Comparison of ENCODE assay signal across 11 mouse cellular contexts in the genomic region with DNA sequence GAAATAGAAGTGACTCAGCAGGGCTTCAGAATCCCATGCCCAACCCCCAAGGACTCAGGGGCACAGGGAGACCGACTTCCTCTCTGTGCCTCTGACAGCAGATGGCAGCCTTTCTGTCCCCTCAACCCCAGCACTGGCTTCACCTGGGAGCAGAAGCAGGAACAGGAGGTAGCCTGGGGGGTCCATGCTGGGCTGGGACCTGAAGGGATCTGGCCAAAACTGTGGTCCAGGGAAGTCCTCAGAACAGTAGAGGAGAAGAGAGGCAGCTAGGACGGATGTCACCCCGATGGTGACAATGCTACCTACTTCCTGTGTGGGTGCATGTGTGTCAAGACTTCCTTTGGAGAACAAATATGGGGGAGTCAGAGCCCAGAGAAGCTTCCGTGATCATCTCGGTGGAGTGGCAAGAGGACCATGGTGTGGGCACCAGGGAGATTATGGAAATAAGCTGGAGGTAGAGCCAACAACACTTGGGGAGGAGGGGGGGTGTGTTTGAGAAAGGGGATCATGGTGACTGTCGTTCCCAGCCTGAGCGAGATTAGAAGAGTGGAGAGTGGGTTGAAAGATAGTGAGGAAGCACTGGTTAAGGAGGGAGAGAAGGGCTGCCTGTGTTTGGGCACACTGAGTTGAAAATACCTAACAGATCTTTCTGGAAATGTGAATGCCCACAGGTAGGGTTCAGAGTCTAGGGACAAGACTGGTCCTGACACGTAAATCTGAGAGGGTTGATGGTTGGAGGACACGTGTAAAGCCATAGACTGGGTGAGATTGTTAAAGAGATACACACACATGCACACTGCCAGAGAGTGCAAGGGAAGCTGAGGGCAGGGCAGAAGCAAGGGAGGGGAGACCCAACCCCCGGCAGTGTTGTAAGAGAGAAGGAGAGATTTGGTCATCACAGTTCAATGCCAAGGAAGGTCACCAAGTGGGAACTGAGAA. TPM values are rescaled to one million over a fixed set of nuclear protein-coding genes. Genes with fewer than 3 reads are reported as not detected.
DNase-seq lines count a peak whose midpoint lies in the region; ATAC-seq and TF ChIP-seq lines count a peak whose summit lies in the region.
"Had no signal": no experiment of that assay in that cellular context is flagged by ENCODE, and none has a peak within 500 bp of the region (broad histone marks: within the 10 kb centered on the region; RNA-seq: fewer than 3 reads in every experiment).

A gene (minus strand): TSS at position 294 of the 939 bp plus-strand sequence.

- TF ChIP-seq CTCF in lung, postnatal 0 days (IDR thresholded peaks at IDR 0.05), result no peak

- TF ChIP-seq EP300 in lung, postnatal 0 days (IDR thresholded peaks at IDR 0.05), result no peak

- H3K27ac ChIP-seq in heart, embryonic 15.5 days, result peak within 1 kb of the TSS; percentile 44; the same call in 1 of the 2 replicates
- H3K27ac ChIP-seq in lung, postnatal 0 days (ENCODE audit: low read length), result peak within 1 kb of the TSS; percentile 40; the same call in 1 of the 2 replicates
- H3K27ac ChIP-seq: layer of hippocampus, adult 2 months had no signal

- H3K36me3 ChIP-seq in heart, embryonic 15.5 days, result no peaks in the 10 kb centered on the region
- no peaks in the 10 kb centered on the region for H3K36me3 ChIP-seq in lung, postnatal 0 days (ENCODE audit: insufficient read depth, low read length)

- no peak for ATAC-seq in heart, embryonic 15.5 days (replicated peaks; ENCODE audit: insufficient number of reproducible peaks, insufficient read depth, low FRiP score, low read depth)
- ATAC-seq in lung, postnatal 0 days, result peak; percentile 24; the same call in 1 of the 2 replicates

- intact Hi-C loops in heart, postnatal 25 days (cut with DNase I), result no loop called here

- H3K27me3 ChIP-seq in heart, embryonic 15.5 days, result peaks cover 8% of the 10 kb centered on the region; the same call in 1 of the 2 replicates
- no peaks in the 10 kb centered on the region for H3K27me3 ChIP-seq in lung, postnatal 0 days (replicated peaks; ENCODE audit: insufficient read depth, low read length)

- no peak within 1 kb of the TSS; the same call in 1 of the 2 replicates for H3K4me3 ChIP-seq in heart, embryonic 15.5 days
- no peak within 1 kb of the TSS for H3K4me3 ChIP-seq in lung, postnatal 0 days (ENCODE audit: low read depth, low read length)

- no peaks in the 10 kb centered on the region for H3K9me3 ChIP-seq in heart, embryonic 15.5 days (replicated peaks)
- no peaks in the 10 kb centered on the region for H3K9me3 ChIP-seq in lung, postnatal 0 days (ENCODE audit: low read length)

- 53% methylated on average over 10 of the region's 10 CpGs for WGBS in heart, embryonic 15.5 days
- 44% methylated on average over 10 of the region's 10 CpGs for WGBS in lung, postnatal 0 days

- H3K9ac ChIP-seq in heart, embryonic 15.5 days, result no peak within 1 kb of the TSS
- H3K9ac ChIP-seq in lung, postnatal 0 days (replicated peaks; ENCODE audit: low read depth), result no peak within 1 kb of the TSS

- H3K4me1 ChIP-seq in heart, embryonic 15.5 days (replicated peaks), result peaks cover 18% of the 10 kb centered on the region
- H3K4me1 ChIP-seq in lung, postnatal 0 days (ENCODE audit: insufficient read depth, low read depth, low read length), result no peaks in the 10 kb centered on the region

- DNase-seq in heart, postnatal 25 days (ENCODE audit: low spot score), result no peak
- peak; percentile 34 for DNase-seq in brain, adult 2 months (ENCODE audit: low read depth, low spot score)
- peak; percentile 37 for DNase-seq in lung, postnatal 0 days (ENCODE audit: low spot score)
- peak; percentile 47 to 67 for DNase-seq in thymus, adult 18-20 months
- DNase-seq in layer of hippocampus, postnatal 36 days, result no peak
- DNase-seq in urinary bladder, postnatal 14 days (ENCODE audit: low spot score), result no peak
- DNase-seq in left cerebral cortex, adult 9 months (ENCODE audit: low spot score in 2 of 2), result no peak
- DNase-seq: gastrocnemius, postnatal 14 days had no signal

- H3K4me2 ChIP-seq in heart, embryonic 15.5 days, result no peak within 1 kb of the TSS
- 0 out of 2 replicates have a peak within 1 kb of the TSS, but pooled peaks have one; percentile 5 for H3K4me2 ChIP-seq in lung, postnatal 0 days (replicated peaks; ENCODE audit: low read depth, low read length)

RNA-seq across cellular contexts. Expression of the gene that starts here (rescaled TPM):
- polyA plus RNA-seq in heart, embryonic 15.5 days (2015; fragmentation: Nextera tagmentation; extraction: Ambion mirVana), result 0.98 and 2.7 TPM in 2 replicates
- total RNA-seq in heart, postnatal 25 days (2021), result not detected
- polyA plus RNA-seq in lung, postnatal 0 days (2015; fragmentation: Nextera tagmentation; extraction: Ambion mirVana), result 7.2 and 9.4 TPM in 2 replicates
- not detected for total RNA-seq in layer of hippocampus, postnatal 36 days (2021)
- polyA plus RNA-seq: testis, adult 2 months had no signal

Comparison
In these comparisons a context has a peak if more than half of its experiments do, and no peak if none do; other contexts are left out.
1. DNase-seq: peak in brain, adult 2 months (single experiment), lung, postnatal 0 days (single experiment) and thymus, adult 18-20 months (2 of 2); none in heart, postnatal 25 days (single experiment), layer of hippocampus, postnatal 36 days (0 of 2), urinary bladder, postnatal 14 days (single experiment) and left cerebral cortex, adult 9 months (0 of 2).